Comparison of ENCODE assay signal across 20 mouse cellular contexts in genomic region chr9:8461737-8462136, GRCm38 (mm10).
"Had no signal": no experiment of that assay in that cellular context is flagged by ENCODE, and none has a peak within 500 bp of the region (broad histone marks: within the 10 kb centered on the region; RNA-seq: fewer than 3 reads in every experiment).

No protein-coding gene starts in this region.

- H3K36me3 ChIP-seq: midbrain, embryonic 10.5 days; midbrain, embryonic 13.5 days; neural tube, embryonic 13.5 days; neural tube, embryonic 15.5 days; stomach, embryonic 15.5 days had no signal

- H3K4me3 ChIP-seq: midbrain, embryonic 10.5 days; midbrain, embryonic 13.5 days; myocyte; neural tube, embryonic 13.5 days; neural tube, embryonic 15.5 days; stomach, embryonic 15.5 days had no signal

- H3K27me3 ChIP-seq: midbrain, embryonic 13.5 days; neural tube, embryonic 13.5 days; neural tube, embryonic 15.5 days; stomach, embryonic 15.5 days had no signal

- H3K9me3 ChIP-seq: midbrain, embryonic 10.5 days; midbrain, embryonic 13.5 days; neural tube, embryonic 13.5 days; neural tube, embryonic 15.5 days; stomach, embryonic 15.5 days had no signal

- H3K27ac ChIP-seq: liver, embryonic 14.5 days; midbrain, embryonic 10.5 days; midbrain, embryonic 13.5 days; neural tube, embryonic 13.5 days; neural tube, embryonic 15.5 days; stomach, embryonic 15.5 days; stomach, postnatal 0 days had no signal

- H3K9ac ChIP-seq: liver, embryonic 14.5 days; lung, embryonic 14.5 days; midbrain, embryonic 13.5 days; neural tube, embryonic 13.5 days; neural tube, embryonic 15.5 days; stomach, embryonic 15.5 days had no signal

- ATAC-seq: midbrain, embryonic 13.5 days; midbrain, embryonic 16.5 days had no signal

- H3K4me1 ChIP-seq: midbrain, embryonic 10.5 days; midbrain, embryonic 13.5 days; neural tube, embryonic 13.5 days; neural tube, embryonic 15.5 days; stomach, embryonic 15.5 days had no signal

- H3K4me2 ChIP-seq: lung, embryonic 14.5 days; midbrain, embryonic 13.5 days; neural tube, embryonic 13.5 days; neural tube, embryonic 15.5 days; stomach, embryonic 15.5 days had no signal

- DNase-seq: lung, adult 18-20 months; lung, embryonic 14.5 days; lung, postnatal 10 days; lung, postnatal 4 days; retina, postnatal 1 day; right cerebral cortex, adult 18-20 months; right cerebral cortex, postnatal 25 days; right cerebral cortex, postnatal 4 days; spleen, adult 18-20 months; thymus, postnatal 14 days; thymus, postnatal 36 days had no signal
